Mouse (Mus musculus) 416B (cell line): ENCODE results near the gene Fkbp14.

Source experiments
- DNase-seq: peaks from one replicate; pipeline ENCODE4 v3.0.0; 2011; ENCODE audit warnings: low read depth

Fkbp14 gene

DNA sequence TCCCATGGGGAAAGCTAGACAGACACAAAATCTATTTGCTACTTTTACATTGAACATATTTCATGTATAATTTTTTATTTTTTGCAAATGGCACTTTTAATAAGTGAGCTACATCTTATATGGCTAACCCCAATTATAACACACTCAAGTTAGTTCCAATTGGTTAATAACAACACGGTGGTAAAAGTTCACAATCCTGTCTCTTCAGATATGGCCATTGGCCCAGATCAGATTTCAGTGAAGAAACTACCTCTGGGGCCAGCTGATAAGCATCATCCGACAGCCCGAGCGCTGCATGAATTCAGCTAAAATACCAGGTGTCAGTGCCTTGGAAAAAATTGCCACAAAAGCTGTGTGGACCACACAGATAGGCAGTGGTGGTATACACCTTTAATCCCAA lies 9.4 kb downstream of the Fkbp14 start:
- no peak for DNase-seq

DNA sequence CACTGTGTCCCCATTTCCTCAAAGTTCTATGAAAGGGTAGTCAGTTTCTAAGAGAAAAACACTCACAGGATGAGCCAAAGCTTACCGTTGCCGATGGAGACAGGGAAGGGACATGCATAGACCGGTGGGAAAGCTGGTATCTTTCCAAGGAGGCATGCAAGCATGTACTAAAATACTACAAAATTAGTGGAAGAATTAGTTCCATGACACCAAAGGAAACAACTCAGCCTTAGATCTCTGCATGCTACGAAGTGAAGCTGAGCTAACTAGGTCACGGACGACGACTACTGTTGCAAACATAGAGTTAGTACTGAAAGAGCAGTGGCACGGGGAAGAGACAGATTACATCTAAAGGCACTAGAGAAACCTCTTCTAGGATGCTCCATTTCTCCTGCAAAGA lies 10.2 kb downstream of the Fkbp14 start:
- no peak for DNase-seq

DNA sequence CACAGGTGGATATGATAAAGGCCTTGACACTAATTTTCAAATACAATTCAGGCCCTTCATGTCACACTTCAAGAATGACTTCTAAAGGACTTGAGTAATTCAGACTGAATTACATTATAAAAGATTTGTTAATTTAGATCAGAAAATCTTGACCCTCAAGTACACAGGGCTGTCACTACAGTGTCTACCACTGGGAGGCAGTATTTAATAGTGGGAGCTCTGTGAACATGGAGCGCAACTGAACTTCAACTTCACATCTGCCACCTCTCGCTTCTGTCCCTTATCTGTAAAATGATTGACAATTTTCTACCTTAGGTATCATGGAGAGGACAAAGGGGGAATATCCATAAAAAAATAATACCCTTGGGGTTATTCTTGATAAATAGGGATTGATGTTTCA lies 10.9 kb downstream of the Fkbp14 start:
- peak; percentile 43 for DNase-seq

DNA sequence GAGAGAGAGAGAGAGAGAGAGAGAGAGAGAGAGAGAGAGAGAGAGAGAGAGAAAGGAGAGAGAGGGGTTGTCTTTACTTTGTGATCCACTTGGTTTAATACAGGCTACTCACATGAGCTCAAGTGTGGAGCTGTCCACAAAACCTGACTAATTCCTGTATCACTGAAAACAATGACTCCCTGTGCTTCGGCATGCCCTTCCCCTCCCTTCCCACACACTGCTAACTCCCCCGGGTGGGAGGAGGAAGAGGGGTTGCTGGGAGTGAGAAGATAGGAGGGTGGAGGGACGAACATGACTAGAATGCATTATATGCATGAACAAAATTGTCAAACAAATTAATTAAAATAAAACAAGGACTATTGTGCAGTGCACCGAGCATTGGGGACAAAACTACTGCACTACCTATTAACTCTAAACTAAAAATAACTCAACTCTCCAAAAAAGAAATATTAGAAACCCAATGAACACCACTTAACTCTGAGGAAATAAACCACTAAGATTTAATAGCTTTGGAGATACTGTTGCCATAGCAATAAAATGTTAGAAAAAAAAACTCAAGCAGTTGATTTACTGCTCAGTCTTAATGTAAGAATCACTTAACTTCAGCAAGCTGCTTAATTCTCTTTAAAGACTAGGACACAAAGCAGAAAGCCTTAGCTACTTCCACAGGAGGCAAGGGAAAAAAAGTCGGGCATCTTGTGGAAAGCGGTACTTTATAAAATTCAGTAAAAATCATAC lies 23.7 kb downstream of the Fkbp14 start:
- no peak for DNase-seq

DNA sequence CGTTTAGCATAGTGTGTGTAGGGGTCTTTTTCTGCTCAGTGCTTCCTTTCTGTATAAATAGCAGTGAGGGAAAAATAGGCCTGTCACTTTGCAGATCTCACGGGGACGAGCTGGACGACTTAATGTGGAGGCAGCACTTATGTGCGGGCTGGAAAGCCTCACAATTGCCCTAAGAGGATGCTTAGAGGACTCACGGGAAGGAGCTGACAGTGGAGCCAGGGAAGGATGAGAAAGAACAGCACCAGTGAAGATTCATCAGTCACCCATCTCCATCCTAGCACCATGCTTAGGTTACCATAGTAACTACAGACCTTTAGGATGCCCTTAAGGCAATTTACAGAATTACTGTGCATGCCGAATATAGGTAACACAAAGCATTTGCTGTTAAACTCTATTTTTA lies 27.3 kb downstream of the Fkbp14 start:
- DNase-seq: no peak

DNA sequence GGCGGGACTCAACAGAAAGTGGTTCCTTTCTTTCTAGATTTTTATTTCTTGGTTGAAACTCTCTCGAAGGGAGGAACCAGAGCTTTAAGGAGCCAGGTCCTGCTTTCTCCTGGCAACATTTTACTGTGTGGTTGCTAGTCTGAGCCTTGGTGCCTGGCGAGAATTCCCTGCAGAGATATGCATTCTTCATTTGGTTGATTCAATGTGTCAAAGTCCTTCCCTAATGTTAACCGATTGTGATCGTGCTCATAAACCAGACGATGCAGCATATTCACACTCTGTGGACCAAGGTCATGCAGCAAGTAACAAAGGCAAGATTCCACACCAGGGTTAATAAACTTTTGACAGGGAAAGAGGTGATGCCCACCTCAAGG lies 30.6 kb downstream of the Fkbp14 start:
- no peak for DNase-seq

DNA sequence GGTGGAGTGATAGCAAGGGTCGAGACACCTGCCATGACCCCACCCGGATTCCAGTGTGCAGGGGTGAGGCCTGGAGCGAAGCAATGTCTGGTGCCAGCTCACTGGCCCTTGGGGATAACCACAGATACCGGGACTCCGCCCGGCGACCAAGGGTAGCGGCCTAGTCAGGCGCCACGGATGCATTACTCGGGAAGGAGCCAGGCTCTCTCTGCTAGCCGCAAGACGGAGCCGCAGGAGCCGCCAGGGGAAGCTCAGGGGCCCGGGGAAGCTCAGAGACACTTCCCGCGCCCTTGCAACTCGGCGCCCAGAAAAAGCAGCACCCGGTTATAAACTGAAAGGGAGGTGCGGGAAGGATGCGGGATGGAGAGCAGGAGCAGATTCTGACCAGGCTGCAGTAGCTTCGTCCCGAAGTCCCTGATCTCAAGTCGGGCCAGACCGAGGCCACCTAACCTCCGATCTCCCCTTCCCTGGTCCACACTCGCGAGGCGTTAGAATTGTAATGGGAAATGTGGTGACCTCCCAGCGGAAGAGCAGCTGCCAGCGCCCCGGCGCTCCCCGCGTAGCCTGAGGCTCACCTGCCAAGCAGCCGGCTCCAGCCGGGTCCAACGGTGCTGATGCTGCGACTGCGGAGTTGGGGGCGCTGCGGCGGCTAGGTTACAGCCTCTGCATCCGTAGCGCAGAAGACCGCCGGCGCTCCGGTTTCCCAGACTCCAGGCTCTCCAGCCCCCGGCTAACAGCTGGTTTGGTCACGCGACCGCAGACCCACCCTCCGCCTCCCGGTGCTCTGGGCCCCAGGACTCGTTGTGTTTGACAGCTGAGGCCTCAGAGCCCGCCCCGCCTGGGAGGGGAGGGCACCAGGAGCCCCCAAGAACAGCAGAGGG lies 31.2 kb downstream of the Fkbp14 start, which contains the start of gene Scrn1:
Scrn1 (minus strand) TSS at position 825 of the 881 bp plus-strand sequence.
- no peak for DNase-seq

DNA sequence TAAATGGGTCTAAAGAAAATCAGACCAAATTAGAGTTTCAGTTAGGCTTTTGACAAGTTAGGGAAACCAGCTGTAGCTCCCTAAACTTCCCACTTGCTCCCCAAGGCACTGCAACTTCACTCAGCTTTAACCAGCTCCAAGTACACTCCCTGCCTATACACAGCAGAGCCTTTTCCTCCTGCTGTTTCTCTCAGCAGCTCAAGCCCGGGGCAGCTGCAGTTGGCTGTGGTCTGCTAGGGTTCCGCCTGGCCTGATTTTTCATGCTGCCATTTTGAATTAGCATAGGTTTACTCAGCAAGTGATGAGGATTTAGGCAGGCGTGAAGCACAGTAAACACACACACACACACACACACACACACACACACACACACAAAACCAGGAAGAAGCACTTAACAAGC lies 32.1 kb downstream of the Fkbp14 start:
- DNase-seq: no peak

DNA sequence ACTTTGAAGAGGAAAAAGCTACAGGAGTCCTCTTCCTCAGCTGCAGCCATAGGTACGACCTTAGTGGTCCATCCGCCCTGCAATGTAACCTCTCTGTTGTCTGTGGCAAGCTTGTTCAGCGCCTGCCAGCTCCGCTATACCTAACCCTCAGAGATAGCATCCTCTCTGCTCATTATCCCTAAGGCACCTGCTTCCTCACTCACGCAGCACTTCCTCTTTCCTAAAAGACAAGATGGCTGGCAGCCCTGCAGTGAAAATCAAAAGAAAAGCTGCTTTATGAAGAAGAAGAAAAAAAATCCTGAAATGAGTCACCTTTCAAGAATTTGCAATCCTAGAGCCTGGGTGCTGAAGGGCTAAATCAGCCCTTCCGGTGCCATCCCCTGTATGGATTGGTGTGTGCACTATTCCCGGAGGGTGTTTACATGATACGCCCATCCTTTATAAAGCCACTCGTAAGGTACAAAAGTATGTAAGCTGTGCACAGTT lies 32.6 kb downstream of the Fkbp14 start:
- no peak for DNase-seq

DNA sequence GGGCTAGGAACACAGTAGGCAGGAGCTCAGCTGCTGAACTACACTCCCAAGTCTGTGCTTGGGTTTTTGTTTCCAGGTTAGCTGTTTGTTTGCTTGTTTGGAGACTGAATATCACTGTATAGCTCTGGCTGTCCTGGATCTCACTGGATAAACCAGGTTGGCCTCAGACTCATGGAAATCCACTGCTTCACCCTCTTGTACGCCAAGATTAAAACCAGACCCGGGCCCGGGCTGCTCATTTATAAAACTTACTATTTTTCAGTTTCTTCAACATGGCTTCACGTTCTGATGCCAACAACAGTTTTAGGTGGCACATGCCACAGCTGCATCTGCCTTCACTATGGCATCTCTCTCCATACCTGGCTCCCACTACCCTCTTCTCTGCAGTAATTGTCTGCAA lies 33.5 kb downstream of the Fkbp14 start:
- DNase-seq: no peak

DNA sequence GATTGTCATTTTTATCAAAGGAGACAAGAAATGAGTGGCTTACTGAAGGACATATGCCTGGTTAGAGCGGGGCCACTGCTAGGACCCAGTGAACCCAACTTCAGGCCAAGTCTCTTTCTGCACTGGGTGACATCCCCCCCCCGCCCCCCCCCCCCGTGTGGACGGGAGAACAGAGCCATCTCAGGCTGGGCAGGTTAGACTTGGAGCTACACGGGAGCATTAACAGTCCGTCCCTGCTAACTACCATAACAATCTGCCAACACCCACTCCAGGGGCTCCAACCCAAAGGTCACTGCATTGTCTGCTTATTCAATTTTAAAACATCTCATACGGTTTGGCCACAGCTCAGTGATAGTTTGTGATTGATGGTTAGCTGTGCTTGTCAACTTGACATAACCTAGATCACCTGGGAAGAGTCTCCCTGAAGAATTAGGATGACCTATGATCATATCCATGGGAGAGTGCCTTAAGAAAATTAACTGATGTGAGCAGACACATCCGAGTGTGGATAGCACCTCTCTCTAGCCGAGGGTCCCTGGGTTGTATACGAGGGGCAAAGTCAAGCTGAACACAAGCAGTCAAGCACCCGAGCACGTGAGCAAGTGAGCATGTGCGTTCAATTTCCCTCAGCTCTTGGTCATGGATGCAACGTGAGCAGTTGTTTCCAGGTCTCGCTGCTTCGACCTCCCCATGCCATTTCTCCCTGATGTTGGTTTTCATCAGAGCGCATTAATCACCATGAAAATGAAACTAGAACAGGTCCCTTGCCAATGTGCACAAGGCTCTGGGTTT lies 34.9 kb downstream of the Fkbp14 start:
- DNase-seq: no peak

DNA sequence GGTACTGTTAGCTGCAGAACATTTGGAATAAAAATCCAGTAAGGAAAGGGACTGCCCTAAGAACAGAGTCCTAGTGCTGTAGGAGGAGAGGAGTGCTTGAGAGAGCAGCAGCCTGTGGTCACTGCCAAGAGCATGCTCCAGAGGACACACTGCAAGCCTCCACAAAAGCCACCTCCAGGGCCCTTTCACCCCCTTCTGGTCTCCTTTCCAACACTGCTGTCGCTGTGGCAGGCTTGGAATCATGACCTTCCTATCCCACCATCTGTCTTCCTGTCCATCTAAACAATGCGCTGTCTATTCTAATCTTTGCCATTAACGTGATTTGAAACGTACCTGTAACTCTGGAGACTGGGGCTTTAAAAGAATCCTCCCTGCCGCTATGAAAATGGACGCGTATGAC lies 38.6 kb downstream of the Fkbp14 start:
- no peak for DNase-seq

DNA sequence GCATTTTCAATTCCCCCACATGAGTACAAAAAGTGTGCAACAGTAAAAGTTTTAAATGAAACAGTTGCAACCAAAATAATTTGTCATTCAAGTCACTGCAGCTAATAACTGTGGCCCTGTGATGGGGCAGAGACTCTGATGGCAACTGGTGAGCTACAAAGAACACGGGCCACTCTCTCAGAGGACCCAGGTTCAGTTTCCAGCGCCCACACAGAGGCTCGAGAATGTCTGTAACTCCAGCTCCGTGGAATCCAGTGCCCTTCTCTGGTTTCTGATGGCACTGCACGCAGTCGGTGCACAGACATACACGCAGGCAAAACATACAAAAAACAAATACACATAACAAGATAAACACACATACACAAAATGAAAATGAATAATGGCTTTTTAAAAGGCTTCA lies 39.4 kb downstream of the Fkbp14 start:
- DNase-seq: no peak

DNA sequence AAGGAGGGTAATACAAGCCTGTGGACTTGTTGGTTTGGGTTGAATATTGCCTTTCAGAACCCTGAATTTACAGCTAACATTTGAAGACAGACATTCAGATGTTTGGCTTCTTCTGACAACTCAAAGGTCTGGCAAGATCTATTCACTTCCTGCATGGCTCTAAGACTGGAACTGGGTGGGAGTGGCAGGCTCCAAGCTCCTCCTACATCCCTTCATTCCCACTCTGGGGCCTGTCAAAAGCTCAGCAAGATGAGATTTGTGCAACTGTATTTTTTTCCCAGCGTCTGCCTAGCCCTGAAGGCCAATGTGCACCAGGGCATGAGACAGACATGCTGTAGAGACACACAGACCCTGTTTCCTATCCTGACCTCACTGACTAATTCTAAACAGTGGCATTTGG lies 41.3 kb downstream of the Fkbp14 start:
- DNase-seq: no peak

DNA sequence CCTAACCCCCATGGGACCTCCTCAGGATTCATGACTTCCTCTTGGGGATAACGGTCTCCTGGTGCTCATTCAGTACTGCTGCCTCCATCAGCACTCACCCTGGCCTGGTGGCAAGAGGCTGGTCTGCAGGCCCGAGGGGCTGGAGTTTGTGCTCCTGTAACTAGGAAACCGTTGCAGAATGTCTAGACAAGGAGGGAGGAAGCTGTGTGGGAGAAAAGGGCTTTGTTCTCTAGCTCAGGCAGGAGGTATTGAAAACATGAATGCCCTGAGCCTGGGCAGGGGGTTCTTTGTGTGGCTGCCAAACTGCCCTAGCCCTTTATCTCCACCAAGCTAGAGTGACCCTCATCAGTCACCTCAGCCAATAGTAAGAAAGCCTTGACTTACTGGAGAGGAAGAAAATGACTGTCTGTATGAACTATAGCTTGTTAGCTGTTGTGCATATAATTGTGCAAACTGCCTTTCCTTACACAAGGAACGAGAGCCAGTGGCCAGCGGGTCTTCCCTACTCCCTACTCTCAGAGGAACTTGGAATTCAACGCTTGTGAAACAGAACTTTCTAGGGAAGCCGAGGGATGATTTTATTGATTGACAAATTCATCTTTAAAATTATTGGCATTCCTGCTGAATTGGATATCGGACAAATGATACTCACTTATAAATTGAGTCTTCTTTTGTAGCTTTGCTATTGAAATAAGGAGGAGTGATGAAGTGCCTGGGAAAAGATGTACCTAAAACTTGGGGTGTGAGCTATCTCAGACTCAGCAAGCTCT lies 42.6 kb downstream of the Fkbp14 start:
- no peak for DNase-seq

DNA sequence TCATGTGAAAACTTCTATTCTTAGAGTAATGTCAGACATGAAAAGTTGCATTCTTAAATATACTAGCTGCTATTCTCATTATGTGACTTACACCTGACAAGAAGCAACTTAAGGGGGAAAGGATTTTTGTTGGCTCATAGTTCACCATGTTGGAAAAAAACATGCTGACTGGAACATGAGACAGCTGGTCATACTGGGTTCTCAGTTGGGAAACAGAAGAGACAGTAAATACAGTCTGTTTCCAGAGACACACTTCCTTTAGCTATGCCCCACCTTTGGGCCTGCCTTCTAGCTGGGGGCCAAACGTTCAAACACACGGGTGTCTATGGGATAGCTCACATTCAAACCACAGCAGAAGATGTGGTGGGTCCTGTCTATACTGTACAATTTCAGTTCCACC lies 43.5 kb downstream of the Fkbp14 start:
- no peak for DNase-seq

DNA sequence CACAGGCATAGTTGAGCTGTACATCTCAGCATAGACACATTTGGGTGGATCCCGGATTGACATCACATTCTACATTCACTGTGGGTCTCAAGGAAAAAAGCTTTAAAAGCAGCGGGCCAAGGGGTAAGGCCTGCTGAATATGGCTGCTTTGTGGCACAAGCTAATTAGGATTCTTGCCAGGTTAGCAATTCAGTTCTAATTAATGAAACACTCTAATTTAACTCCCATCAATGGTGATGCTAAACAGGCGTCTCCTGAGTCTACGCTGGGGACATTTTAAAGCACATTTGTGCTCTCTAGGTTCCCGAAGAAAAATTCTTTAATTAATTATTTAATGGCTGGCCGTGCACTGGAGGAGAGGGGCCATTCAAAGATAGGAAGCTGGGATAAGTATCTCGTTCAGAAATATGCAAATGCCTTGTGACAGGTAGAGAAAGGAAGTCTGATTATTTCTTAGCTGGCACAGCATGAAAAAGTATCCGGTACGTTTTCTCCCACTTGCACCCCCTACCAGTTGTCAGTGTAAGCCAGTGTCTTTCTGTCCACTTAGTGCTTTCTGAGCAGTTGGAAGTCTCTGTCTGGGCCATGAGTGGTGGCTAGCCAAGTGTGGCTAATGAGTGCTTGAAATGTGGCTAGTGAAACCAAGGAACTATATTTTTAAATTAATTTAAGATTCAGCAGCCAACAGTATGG lies 44.2 kb downstream of the Fkbp14 start:
- no peak for DNase-seq

DNA sequence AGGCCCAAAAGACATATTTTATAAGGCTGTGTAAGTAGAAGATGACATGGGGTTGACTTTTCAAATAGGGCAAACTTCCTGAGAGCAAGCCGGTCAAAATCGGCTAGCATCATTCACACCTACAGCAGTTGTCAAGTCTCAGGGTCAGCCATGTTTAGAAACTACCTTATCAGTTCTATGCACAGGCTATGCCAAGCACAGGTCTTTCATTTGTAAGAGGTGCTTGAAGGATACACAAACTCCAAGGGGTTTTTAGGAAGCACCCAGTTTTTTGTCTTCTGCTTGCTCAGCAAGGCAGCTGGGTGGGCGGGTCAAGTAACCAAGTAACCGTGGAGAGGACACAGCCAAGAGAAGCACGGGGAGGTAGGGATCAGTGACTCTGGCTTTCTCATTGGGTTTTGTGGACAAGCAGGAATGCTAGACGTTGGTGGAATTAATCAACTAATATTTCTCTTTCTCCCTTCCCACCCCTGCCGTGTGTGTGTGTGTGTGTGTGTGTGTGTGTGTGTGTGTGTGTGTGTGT lies 46.2 kb downstream of the Fkbp14 start:
- no peak for DNase-seq

DNA sequence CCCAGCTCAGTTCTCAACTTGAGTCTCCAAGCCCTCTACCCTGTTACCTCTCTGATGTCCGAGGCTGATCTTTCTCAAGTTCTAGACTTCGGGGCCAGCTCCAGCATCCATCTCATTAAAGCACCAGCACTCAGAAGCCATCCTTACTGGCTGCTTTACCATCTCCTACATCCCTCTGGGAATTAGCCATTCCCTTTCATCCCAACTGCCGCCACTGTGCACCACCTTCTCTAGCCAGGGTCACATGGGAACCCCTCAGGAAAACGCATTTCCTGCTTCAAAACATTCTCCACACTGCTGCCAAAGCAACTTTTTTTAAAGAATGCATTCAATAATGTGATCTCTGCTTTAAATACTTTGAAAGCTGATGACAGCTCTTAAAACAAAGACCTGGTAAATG lies 47.8 kb downstream of the Fkbp14 start:
- DNase-seq: no peak

DNA sequence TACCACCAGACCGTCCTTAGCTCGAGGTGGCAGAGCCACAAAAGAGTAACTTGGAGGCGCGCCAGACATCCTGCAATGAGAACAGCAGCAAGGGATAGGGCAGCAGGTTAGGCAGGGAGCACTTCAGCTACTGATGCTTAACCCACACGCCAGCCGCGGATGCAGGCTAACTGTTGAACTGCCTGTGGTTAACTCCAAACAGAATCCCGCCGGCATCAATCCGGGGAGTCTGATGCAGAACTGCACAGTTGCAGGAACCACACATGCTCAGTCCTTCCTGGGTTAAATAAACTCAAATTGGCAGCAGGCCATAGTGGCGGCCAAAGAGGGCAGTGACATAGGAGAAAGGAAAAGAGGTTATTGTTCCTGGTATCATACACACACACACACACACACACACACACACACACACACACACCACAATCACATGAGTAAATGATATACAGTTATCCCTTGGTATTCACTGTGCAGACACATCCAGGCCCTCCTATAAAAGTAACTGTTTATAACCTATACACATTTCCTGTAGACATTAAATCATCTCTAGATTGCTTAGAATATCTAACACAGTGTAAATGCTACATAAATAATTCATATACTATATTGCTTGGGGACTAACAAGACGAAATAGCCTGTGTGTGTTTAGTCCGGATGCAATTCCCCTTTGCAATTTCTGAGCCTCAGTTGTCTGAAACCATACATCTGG lies 48.6 kb downstream of the Fkbp14 start:
- DNase-seq: no peak
